Mouse (Mus musculus): ENCODE results near the gene Soat2. TPM values are rescaled to one million over a fixed set of nuclear protein-coding genes. Genes with fewer than 3 reads are reported as not detected.
A peak's percentile ranks its signal among the peaks of the same experiment; 100 is the strongest.

Soat2 gene
- 0.11 TPM in 1 of 2 replicates, not detected in the other for polyA plus RNA-seq (2016; fragmentation: Nextera tagmentation; extraction: Ambion mirVana)

GRCm38 (mm10) chr15:102150301-102151135 lies at the start of gene Soat2:
Gene Soat2, plus strand, starts transcription at chr15:102150526.
- H3K4me2 ChIP-seq (replicated peaks) = no peak within 1 kb of the TSS; the same call in 1 of the 2 replicates
- no peaks in the 10 kb centered on the region; the same call in 1 of the 2 replicates for H3K4me1 ChIP-seq
- no peaks in the 10 kb centered on the region for H3K36me3 ChIP-seq
- ATAC-seq (ENCODE audit: low FRiP score, low read depth) = no peak
- no peaks in the 10 kb centered on the region for H3K9me3 ChIP-seq
- H3K27me3 ChIP-seq (replicated peaks) = peaks cover 8% of the 10 kb centered on the region
- no peak within 1 kb of the TSS for H3K27ac ChIP-seq
- WGBS = 59% methylated on average over 20 of the region's 20 CpGs
- H3K9ac ChIP-seq = no peak within 1 kb of the TSS
- H3K4me3 ChIP-seq = no peak within 1 kb of the TSS

GRCm38 (mm10) chr15:102100996-102101671 lies 49.2 kb upstream of the Soat2 start:
- H3K4me2 ChIP-seq (replicated peaks) = peak overlapping the region; percentile 91
- no peak overlapping the region for H3K9ac ChIP-seq
- peaks cover 52% of the 10 kb centered on the region for H3K4me1 ChIP-seq
- H3K4me3 ChIP-seq = peak overlapping the region; percentile 53; the same call in 1 of the 2 replicates
- H3K27me3 ChIP-seq (replicated peaks) = peaks cover 31% of the 10 kb centered on the region
- peaks cover 20% of the 10 kb centered on the region for H3K36me3 ChIP-seq
- no peak for ATAC-seq (ENCODE audit: low FRiP score, low read depth)
- 25% methylated on average over 10 of the region's 10 CpGs for WGBS
- no peak overlapping the region for H3K27ac ChIP-seq
- H3K9me3 ChIP-seq = no peaks in the 10 kb centered on the region

- no peak for ATAC-seq (ENCODE audit: low FRiP score, low read depth)
- 38% methylated on average over 11 of the region's 11 CpGs for WGBS
- Histone ChIP-seq H3K9ac (no peak overlapping the region), H3K27me3 (replicated peaks) (peaks cover 38% of the 10 kb centered on the region), H3K4me3 (no peak overlapping the region), H3K4me2 (replicated peaks) (peak overlapping the region; percentile 48), H3K36me3 (peaks cover 14% of the 10 kb centered on the region), H3K4me1 (peaks cover 55% of the 10 kb centered on the region), H3K9me3 (no peaks in the 10 kb centered on the region), H3K27ac (no peak overlapping the region)
Measured at GRCm38 (mm10) chr15:102101672-102102541, 48.4 kb upstream of the Soat2 start.

- ATAC-seq (ENCODE audit: low FRiP score, low read depth) = no peak
- Histone ChIP-seq H3K4me2 (replicated peaks) (peak overlapping the region; percentile 48), H3K27me3 (replicated peaks) (peaks cover 46% of the 10 kb centered on the region), H3K27ac (peak overlapping the region; percentile 53; the same call in 1 of the 2 replicates), H3K36me3 (peaks cover 7% of the 10 kb centered on the region; the same call in 1 of the 2 replicates), H3K9me3 (no peaks in the 10 kb centered on the region), H3K4me1 (peaks cover 62% of the 10 kb centered on the region), H3K9ac (peak overlapping the region; percentile 26; the same call in 1 of the 2 replicates), H3K4me3 (peak overlapping the region; percentile 12)
- WGBS = 28% methylated on average over 6 of the region's 6 CpGs
Measured at GRCm38 (mm10) chr15:102102548-102103121, 47.7 kb upstream of the Soat2 start.

- H3K27ac ChIP-seq = peak overlapping the region; percentile 53; the same call in 1 of the 2 replicates
- H3K27me3 ChIP-seq (replicated peaks) = peaks cover 49% of the 10 kb centered on the region
- peak overlapping the region; percentile 48 for H3K4me2 ChIP-seq (replicated peaks)
- 9% methylated on average over 14 of the region's 14 CpGs for WGBS
- no peak for ATAC-seq (ENCODE audit: low FRiP score, low read depth)
- peaks cover 64% of the 10 kb centered on the region for H3K4me1 ChIP-seq
- H3K9ac ChIP-seq = peak overlapping the region; percentile 26; the same call in 1 of the 2 replicates
- no peaks in the 10 kb centered on the region for H3K36me3 ChIP-seq
- peak overlapping the region; percentile 12 for H3K4me3 ChIP-seq
- H3K9me3 ChIP-seq = no peaks in the 10 kb centered on the region
Measured at GRCm38 (mm10) chr15:102103371-102103946, 46.9 kb upstream of the Soat2 start.

GRCm38 (mm10) chr15:102103947-102104555 lies 46.3 kb upstream of the Soat2 start:
- H3K4me3 ChIP-seq = peak overlapping the region; percentile 12; the same call in 1 of the 2 replicates
- no peaks in the 10 kb centered on the region for H3K9me3 ChIP-seq
- peak overlapping the region; percentile 48 for H3K4me2 ChIP-seq (replicated peaks)
- peaks cover 49% of the 10 kb centered on the region for H3K27me3 ChIP-seq (replicated peaks)
- no peak for ATAC-seq (ENCODE audit: low FRiP score, low read depth)
- H3K27ac ChIP-seq = no peak overlapping the region
- 26% methylated on average over 12 of the region's 12 CpGs for WGBS
- H3K9ac ChIP-seq = peak overlapping the region; percentile 26; the same call in 1 of the 2 replicates
- peaks cover 62% of the 10 kb centered on the region for H3K4me1 ChIP-seq
- no peaks in the 10 kb centered on the region for H3K36me3 ChIP-seq

GRCm38 (mm10) chr15:102105360-102105759 lies 45.0 kb upstream of the Soat2 start:
- 60% methylated on average over 5 of the region's 5 CpGs for WGBS
- H3K4me1 ChIP-seq = peaks cover 51% of the 10 kb centered on the region
- H3K27me3 ChIP-seq (replicated peaks) = peaks cover 49% of the 10 kb centered on the region
- ATAC-seq (ENCODE audit: low FRiP score, low read depth) = no peak
- no peak overlapping the region for H3K4me3 ChIP-seq
- no peak overlapping the region for H3K9ac ChIP-seq
- H3K27ac ChIP-seq = no peak overlapping the region
- peak overlapping the region; percentile 18 for H3K4me2 ChIP-seq (replicated peaks)
- H3K36me3 ChIP-seq = no peaks in the 10 kb centered on the region
- no peaks in the 10 kb centered on the region for H3K9me3 ChIP-seq

- no peak for ATAC-seq (ENCODE audit: low FRiP score, low read depth)
- Histone ChIP-seq H3K4me1 (peaks cover 44% of the 10 kb centered on the region), H3K9me3 (no peaks in the 10 kb centered on the region), H3K9ac (no peak overlapping the region), H3K27me3 (replicated peaks) (peaks cover 49% of the 10 kb centered on the region), H3K4me2 (replicated peaks) (peak overlapping the region; percentile 61), H3K36me3 (no peaks in the 10 kb centered on the region), H3K27ac (no peak overlapping the region), H3K4me3 (0 out of 2 replicates have a peak overlapping the region, but pooled peaks have one; percentile 5)
- 26% methylated on average over 18 of the region's 18 CpGs for WGBS
Measured at GRCm38 (mm10) chr15:102105764-102106730, 44.3 kb upstream of the Soat2 start.

GRCm38 (mm10) chr15:102106754-102107456 lies 43.4 kb upstream of the Soat2 start:
- Histone ChIP-seq H3K4me3 (peak overlapping the region; percentile 27), H3K27me3 (replicated peaks) (peaks cover 42% of the 10 kb centered on the region), H3K4me2 (replicated peaks) (peak overlapping the region; percentile 61), H3K36me3 (no peaks in the 10 kb centered on the region), H3K9ac (0 out of 2 replicates have a peak overlapping the region, but pooled peaks have one; percentile 17), H3K9me3 (no peaks in the 10 kb centered on the region), H3K4me1 (peaks cover 38% of the 10 kb centered on the region), H3K27ac (no peak overlapping the region)
- WGBS = 4% methylated on average over 38 of the region's 38 CpGs
- no peak for ATAC-seq (ENCODE audit: low FRiP score, low read depth)

Measured in neural tube, embryonic 12.5 days (tissue).